Mouse (Mus musculus): Measurements from ENCODE around the gene Acsbg1. TPM values are rescaled to one million over a fixed set of nuclear protein-coding genes. Genes with fewer than 3 reads are reported as not detected.

Gene Acsbg1
- polyA plus RNA-seq, 1 experiment: 203 TPM

- DNase-seq (ENCODE audit: extremely low spot score in 1 of 2, low spot score in 1 of 2): peak; percentile 53 to 70
Measured at GRCm38 (mm10) chr9:54559771-54560471, 101.7 kb downstream of the Acsbg1 start, which contains the start of gene Cib2. Cib2 (minus strand) TSS chr9:54560218.

- no peak for DNase-seq (ENCODE audit: extremely low spot score in 1 of 2, low spot score in 1 of 2)
Measured at GRCm38 (mm10) chr9:54558731-54559130, 102.9 kb downstream of the Acsbg1 start.

- DNase-seq (ENCODE audit: extremely low spot score in 1 of 2, low spot score in 1 of 2): no peak
Measured at GRCm38 (mm10) chr9:54555044-54555443, 106.6 kb downstream of the Acsbg1 start.

Other genes starting within 250 kb of the Acsbg1 start
- gene Dmxl2, start 160.2 kb downstream of the Acsbg1 start, polyA plus RNA-seq (2012; rRNA removed): 87.6 and 92.6 TPM in 2 replicates
- gene Sh2d7, start 122.9 kb downstream of the Acsbg1 start, polyA plus RNA-seq (2012; rRNA removed): 0.06 TPM in 1 of 2 replicates, not detected in the other
- 29.3 and 34.6 TPM in 2 replicates for gene Cib2, start 101.7 kb downstream of the Acsbg1 start, polyA plus RNA-seq (2012; rRNA removed)
- gene Idh3a, start 75.5 kb downstream of the Acsbg1 start, polyA plus RNA-seq (2012; rRNA removed): 177 and 196 TPM in 2 replicates
- gene Dnaja4, start 37.0 kb upstream of the Acsbg1 start, polyA plus RNA-seq (2012; rRNA removed): 46.2 and 46.6 TPM in 2 replicates
- 63.2 and 66.1 TPM in 2 replicates for gene Wdr61, start 72.6 kb upstream of the Acsbg1 start, polyA plus RNA-seq (2012; rRNA removed)
- 10.8 and 16.7 TPM in 2 replicates for gene Crabp1, start 102.9 kb upstream of the Acsbg1 start, polyA plus RNA-seq (2012; rRNA removed)
- 26.9 and 30.1 TPM in 2 replicates for gene Ireb2, start 201.9 kb upstream of the Acsbg1 start, polyA plus RNA-seq (2012; rRNA removed)